Mouse (Mus musculus): Measurements from ENCODE around the gene B830017H08Rik. TPM values are rescaled to one million over a fixed set of nuclear protein-coding genes. Genes with fewer than 3 reads are reported as not detected.

Gene B830017H08Rik
- polyA plus RNA-seq, 1 experiment from 2014 or later: 0.56 TPM

DNA sequence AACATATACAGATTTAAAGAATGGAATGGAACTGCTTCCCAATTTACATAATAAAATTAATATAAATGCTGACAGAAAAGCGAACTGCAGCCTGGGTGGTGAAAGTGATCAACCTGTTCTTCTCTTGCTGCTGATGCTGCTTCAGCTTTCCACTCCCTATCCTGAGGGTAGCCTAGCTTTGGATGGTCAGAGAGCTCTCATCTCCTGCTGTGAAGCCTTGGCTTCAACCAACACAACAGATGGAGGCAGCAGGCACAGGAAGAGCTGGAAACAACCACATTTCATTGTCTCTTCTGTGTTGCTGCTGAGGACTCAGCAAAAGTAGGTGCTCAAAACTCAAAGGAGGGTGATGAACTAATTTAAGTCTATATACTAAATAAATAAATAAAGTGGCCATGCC lies 18.9 kb downstream of the B830017H08Rik start:
- no peak for ATAC-seq (ENCODE audit: insufficient number of reproducible peaks, insufficient read depth, low FRiP score, low TSS enrichment, low read depth)
- H3K4me2 ChIP-seq: no peak overlapping the region
- no peak overlapping the region for H3K4me3 ChIP-seq (replicated peaks)
- H3K36me3 ChIP-seq: peaks cover 90% of the 10 kb centered on the region
- H3K9ac ChIP-seq (replicated peaks): no peak overlapping the region
- no peaks in the 10 kb centered on the region for H3K27me3 ChIP-seq
- no peak overlapping the region for H3K27ac ChIP-seq
- H3K9me3 ChIP-seq: no peaks in the 10 kb centered on the region
- WGBS: 100% methylated on average over 1 of the region's 1 CpGs
- no peaks in the 10 kb centered on the region for H3K4me1 ChIP-seq (replicated peaks)

DNA sequence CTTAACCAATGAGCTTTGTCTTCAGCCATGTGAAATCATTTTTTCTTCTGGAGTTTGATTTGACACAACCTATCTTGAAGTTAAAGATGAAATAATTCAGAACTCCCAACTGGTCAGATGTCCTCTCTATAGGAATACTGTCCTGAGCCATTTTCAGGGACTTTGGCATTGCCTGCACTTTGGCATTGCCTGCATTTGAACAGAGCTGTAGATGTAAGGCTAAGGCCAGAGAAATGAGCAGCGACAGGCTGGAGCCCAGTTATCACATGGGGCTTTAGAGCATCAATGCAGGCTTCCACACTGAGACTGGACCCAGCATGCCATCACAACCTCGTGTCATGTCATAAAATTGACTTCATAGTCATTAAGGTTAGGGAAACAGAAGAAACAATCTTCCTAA lies 20.3 kb downstream of the B830017H08Rik start:
- Histone ChIP-seq H3K36me3 (peaks cover 90% of the 10 kb centered on the region), H3K9me3 (no peaks in the 10 kb centered on the region), H3K4me3 (replicated peaks) (no peak overlapping the region), H3K9ac (replicated peaks) (no peak overlapping the region), H3K27ac (no peak overlapping the region), H3K27me3 (no peaks in the 10 kb centered on the region), H3K4me2 (no peak overlapping the region), H3K4me1 (replicated peaks) (no peaks in the 10 kb centered on the region)
- no peak for ATAC-seq (ENCODE audit: insufficient number of reproducible peaks, insufficient read depth, low FRiP score, low TSS enrichment, low read depth)
- 81% methylated on average over 2 of the region's 2 CpGs for WGBS

DNA sequence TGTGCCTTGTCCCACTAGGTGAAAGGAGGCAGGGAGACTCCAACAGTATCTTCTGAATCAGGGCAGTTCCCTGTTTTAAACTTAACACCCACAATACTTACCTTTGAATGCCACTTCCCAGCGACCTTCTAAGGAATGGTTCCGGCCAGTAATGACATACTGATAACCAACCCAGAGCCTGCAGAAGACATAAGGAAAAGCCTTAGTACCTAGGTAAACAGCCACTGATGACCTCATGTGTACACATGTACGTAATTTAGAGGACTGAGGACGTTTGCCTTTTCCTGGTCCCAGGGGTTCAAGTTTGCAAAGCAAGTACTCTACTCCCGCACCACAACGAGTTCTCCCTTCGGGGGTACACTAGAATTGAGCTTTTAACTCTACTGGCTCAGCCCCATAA lies 24.2 kb downstream of the B830017H08Rik start:
- H3K27ac ChIP-seq: no peak overlapping the region
- no peak overlapping the region for H3K9ac ChIP-seq (replicated peaks)
- H3K36me3 ChIP-seq: peaks cover 85% of the 10 kb centered on the region
- no peak overlapping the region for H3K4me3 ChIP-seq (replicated peaks)
- no peak overlapping the region for H3K4me2 ChIP-seq
- H3K9me3 ChIP-seq: no peaks in the 10 kb centered on the region
- 94% methylated on average over 7 of the region's 7 CpGs for WGBS
- H3K27me3 ChIP-seq: no peaks in the 10 kb centered on the region
- no peak for ATAC-seq (ENCODE audit: insufficient number of reproducible peaks, insufficient read depth, low FRiP score, low TSS enrichment, low read depth)
- H3K4me1 ChIP-seq (replicated peaks): no peaks in the 10 kb centered on the region

DNA sequence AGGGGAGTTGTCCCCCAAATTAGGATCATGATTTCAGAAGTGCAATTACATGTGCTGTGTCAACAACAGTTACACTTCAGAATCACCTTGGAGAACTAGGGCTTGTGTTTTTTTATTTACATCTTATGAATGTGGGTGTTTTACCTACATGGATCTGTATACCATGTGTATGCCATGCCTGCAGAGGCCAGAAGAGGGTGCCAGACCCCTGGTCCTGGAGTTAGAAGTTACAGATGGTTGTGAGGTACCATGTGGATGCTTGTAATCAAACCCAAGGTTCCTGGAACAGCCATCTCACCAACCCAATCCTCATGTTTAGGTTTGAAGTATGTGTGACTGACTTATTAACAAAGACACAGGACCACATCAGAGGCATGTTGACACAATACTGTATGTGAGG lies 25.7 kb downstream of the B830017H08Rik start:
- Histone ChIP-seq H3K4me3 (replicated peaks) (no peak overlapping the region), H3K9me3 (no peaks in the 10 kb centered on the region), H3K27ac (no peak overlapping the region), H3K4me2 (no peak overlapping the region), H3K27me3 (no peaks in the 10 kb centered on the region), H3K4me1 (replicated peaks) (no peaks in the 10 kb centered on the region), H3K9ac (replicated peaks) (no peak overlapping the region), H3K36me3 (peaks cover 80% of the 10 kb centered on the region)
- no peak for ATAC-seq (ENCODE audit: insufficient number of reproducible peaks, insufficient read depth, low FRiP score, low TSS enrichment, low read depth)

DNA sequence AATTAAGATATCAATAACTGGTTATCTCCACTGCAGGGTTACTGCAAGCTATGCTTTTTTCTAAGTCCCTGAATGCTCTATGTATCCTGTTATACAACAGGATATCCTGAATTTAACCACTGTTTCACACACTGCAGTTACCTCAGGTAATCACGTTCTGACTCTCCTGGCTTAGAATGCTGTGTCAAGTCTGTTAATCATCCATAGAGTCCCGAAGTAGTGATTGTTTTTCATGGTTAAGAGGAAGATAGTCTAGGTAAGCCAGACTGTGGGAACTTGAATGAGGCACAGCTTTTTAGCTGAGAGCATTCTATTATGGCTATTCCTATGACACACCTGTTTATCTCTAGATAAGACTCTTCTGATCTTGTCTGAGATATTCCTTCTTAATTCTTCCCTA lies 32.4 kb downstream of the B830017H08Rik start:
- no peak overlapping the region for H3K4me3 ChIP-seq (replicated peaks)
- H3K4me2 ChIP-seq: no peak overlapping the region
- H3K27ac ChIP-seq: no peak overlapping the region
- no peaks in the 10 kb centered on the region for H3K9me3 ChIP-seq
- peaks cover 57% of the 10 kb centered on the region for H3K36me3 ChIP-seq
- H3K4me1 ChIP-seq (replicated peaks): no peaks in the 10 kb centered on the region
- ATAC-seq (ENCODE audit: insufficient number of reproducible peaks, insufficient read depth, low FRiP score, low TSS enrichment, low read depth): no peak
- no peak overlapping the region for H3K9ac ChIP-seq (replicated peaks)
- 88% methylated on average over 2 of the region's 2 CpGs for WGBS
- H3K27me3 ChIP-seq: no peaks in the 10 kb centered on the region

DNA sequence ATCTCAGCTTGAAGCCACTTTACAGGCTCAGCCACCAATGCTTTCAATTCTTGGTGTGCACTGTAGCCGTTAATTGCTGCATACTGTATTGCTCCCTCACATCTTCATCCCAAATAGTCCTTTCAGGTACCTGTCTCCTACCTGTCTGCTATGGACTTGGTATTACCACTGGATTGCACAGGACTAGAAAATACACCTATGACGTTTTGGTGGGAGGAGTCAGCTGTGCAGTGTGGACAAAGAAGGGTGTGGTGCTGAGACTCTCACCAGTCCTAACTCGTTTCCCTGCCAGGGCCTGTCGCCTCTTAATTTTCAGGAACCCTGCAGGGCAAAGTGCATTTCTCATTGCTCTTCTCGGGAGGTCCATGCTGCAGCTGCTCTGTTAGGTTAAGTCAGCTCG lies 32.8 kb downstream of the B830017H08Rik start:
- no peaks in the 10 kb centered on the region for H3K9me3 ChIP-seq
- H3K27me3 ChIP-seq: no peaks in the 10 kb centered on the region
- WGBS: 54% methylated on average over 6 of the region's 6 CpGs
- no peak overlapping the region for H3K4me3 ChIP-seq (replicated peaks)
- no peak overlapping the region for H3K27ac ChIP-seq
- H3K4me2 ChIP-seq: no peak overlapping the region
- H3K4me1 ChIP-seq (replicated peaks): no peaks in the 10 kb centered on the region
- peaks cover 57% of the 10 kb centered on the region for H3K36me3 ChIP-seq
- no peak overlapping the region for H3K9ac ChIP-seq (replicated peaks)
- no peak for ATAC-seq (ENCODE audit: insufficient number of reproducible peaks, insufficient read depth, low FRiP score, low TSS enrichment, low read depth)

DNA sequence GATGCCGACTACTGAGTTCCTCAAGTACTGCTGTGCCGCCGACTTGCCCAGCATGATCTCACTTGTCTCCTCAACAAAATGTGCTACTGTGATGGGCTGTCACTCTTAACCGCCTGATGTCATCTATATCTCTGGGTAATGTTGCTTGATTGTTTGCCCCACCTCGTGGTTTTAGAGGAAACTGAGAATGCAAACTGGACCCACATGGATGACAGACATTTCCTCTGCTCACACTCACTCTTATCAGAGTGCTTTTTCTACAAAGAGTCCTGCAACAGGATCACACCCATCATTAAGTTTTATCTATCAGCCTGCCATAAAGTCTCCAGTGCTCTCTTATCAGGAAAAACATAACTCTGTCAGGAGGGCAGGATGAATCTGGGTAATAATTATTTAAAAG lies 38.3 kb downstream of the B830017H08Rik start:
- Histone ChIP-seq H3K4me1 (replicated peaks) (no peaks in the 10 kb centered on the region), H3K36me3 (peaks cover 59% of the 10 kb centered on the region), H3K4me2 (no peak overlapping the region), H3K27ac (no peak overlapping the region), H3K9ac (replicated peaks) (no peak overlapping the region), H3K4me3 (replicated peaks) (no peak overlapping the region), H3K9me3 (no peaks in the 10 kb centered on the region), H3K27me3 (no peaks in the 10 kb centered on the region)
- ATAC-seq (ENCODE audit: insufficient number of reproducible peaks, insufficient read depth, low FRiP score, low TSS enrichment, low read depth): no peak
- 89% methylated on average over 5 of the region's 5 CpGs for WGBS

DNA sequence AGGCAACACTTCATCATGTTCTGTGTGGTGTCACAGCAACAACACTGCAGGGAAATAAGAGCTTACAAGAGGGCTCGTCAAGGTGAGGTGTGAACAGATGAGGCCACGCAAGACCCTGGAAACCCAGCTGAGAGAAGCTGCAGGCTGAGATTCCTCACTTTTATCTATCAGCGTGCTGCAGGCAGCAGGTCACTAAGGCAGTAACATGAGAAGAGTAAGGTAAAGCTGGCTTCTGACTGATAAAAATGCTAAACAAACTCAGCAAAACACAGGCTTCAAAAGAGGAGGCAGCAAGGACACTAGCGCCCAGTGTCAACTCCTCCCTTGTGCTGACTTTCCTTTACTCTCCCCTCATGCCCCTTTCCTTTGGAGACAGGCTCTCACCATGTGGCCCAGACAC lies 40.1 kb downstream of the B830017H08Rik start:
- H3K4me3 ChIP-seq (replicated peaks): no peak overlapping the region
- H3K9me3 ChIP-seq: no peaks in the 10 kb centered on the region
- peaks cover 65% of the 10 kb centered on the region for H3K36me3 ChIP-seq
- no peak overlapping the region for H3K9ac ChIP-seq (replicated peaks)
- no peaks in the 10 kb centered on the region for H3K27me3 ChIP-seq
- no peak for ATAC-seq (ENCODE audit: insufficient number of reproducible peaks, insufficient read depth, low FRiP score, low TSS enrichment, low read depth)
- H3K27ac ChIP-seq: no peak overlapping the region
- WGBS: 49% methylated on average over 4 of the region's 4 CpGs
- H3K4me1 ChIP-seq (replicated peaks): no peaks in the 10 kb centered on the region
- no peak overlapping the region for H3K4me2 ChIP-seq

DNA sequence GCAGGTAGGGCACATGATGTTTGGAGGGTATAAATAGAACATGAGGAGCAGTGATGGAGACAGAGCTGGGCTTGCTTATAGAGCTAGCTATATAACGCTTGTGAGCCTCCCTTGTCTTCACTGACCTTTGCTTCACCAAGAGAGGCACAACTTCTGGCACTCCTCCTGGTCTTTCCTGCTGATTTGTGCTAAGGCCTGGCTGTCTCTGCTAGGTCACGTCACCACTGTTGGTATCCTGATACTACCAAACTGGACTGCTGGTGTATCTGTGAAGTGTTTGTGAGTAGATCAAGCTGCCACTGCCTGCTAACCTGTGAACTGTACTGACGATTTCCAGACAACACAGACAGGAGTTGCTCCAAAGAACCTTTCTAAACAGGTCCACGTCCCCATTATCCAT lies 42.3 kb downstream of the B830017H08Rik start:
- H3K27me3 ChIP-seq: no peaks in the 10 kb centered on the region
- no peak overlapping the region for H3K4me2 ChIP-seq
- no peak for ATAC-seq (ENCODE audit: insufficient number of reproducible peaks, insufficient read depth, low FRiP score, low TSS enrichment, low read depth)
- no peak overlapping the region for H3K4me3 ChIP-seq (replicated peaks)
- 80% methylated on average over 4 of the region's 4 CpGs for WGBS
- no peak overlapping the region for H3K9ac ChIP-seq (replicated peaks)
- H3K9me3 ChIP-seq: peaks cover 3% of the 10 kb centered on the region; the same call in 1 of the 2 replicates
- H3K27ac ChIP-seq: no peak overlapping the region
- peaks cover 60% of the 10 kb centered on the region for H3K36me3 ChIP-seq
- H3K4me1 ChIP-seq (replicated peaks): no peaks in the 10 kb centered on the region

DNA sequence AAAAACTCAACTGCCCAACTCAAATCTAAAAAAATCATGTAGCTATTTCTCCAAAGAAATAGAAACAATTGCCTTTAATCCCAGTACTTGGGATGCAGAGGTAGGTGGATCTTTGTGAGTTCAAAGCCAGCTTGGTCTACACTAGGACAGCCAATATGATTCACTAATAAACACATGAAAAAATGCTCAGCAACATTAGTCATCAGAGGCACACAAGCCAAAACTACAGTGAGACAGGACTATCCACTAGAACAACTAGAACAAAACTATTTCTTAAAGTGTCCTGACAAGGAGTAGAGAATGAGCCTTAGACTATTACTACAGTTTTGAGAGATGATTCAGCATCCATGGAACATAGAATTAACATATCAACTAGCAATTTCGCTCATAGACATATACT lies 43.2 kb downstream of the B830017H08Rik start:
- H3K4me1 ChIP-seq (replicated peaks): no peaks in the 10 kb centered on the region
- H3K36me3 ChIP-seq: peaks cover 53% of the 10 kb centered on the region
- no peak overlapping the region for H3K27ac ChIP-seq
- 96% methylated on average over 1 of the region's 1 CpGs for WGBS
- H3K9ac ChIP-seq (replicated peaks): no peak overlapping the region
- no peaks in the 10 kb centered on the region for H3K27me3 ChIP-seq
- peaks cover 3% of the 10 kb centered on the region; the same call in 1 of the 2 replicates for H3K9me3 ChIP-seq
- no peak overlapping the region for H3K4me3 ChIP-seq (replicated peaks)
- H3K4me2 ChIP-seq: no peak overlapping the region
- ATAC-seq (ENCODE audit: insufficient number of reproducible peaks, insufficient read depth, low FRiP score, low TSS enrichment, low read depth): no peak

DNA sequence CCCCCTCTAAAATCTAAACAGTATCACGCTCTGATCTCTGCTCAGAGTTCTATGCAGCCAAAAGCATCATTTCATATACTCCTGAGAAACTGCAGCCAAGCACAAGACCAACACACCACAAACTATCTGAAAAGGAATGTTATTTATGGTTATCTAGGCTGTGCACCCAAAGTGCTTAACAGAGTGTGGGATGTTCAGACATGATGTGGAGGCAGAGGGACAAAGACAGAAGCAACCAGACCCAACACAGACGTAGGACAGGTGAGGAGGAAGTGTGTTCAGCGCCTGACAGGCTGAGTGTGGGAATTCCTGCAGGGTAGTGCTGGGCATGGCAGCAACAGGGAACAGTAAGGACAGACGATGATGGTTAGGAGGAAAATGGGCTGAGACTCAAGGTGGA lies 46.6 kb downstream of the B830017H08Rik start:
- no peak overlapping the region for H3K4me2 ChIP-seq
- WGBS: 95% methylated on average over 4 of the region's 4 CpGs
- H3K9ac ChIP-seq (replicated peaks): no peak overlapping the region
- peaks cover 4% of the 10 kb centered on the region; the same call in 1 of the 2 replicates for H3K4me1 ChIP-seq (replicated peaks)
- peaks cover 3% of the 10 kb centered on the region; the same call in 1 of the 2 replicates for H3K9me3 ChIP-seq
- H3K27me3 ChIP-seq: no peaks in the 10 kb centered on the region
- H3K4me3 ChIP-seq (replicated peaks): no peak overlapping the region
- peaks cover 56% of the 10 kb centered on the region for H3K36me3 ChIP-seq
- ATAC-seq (ENCODE audit: insufficient number of reproducible peaks, insufficient read depth, low FRiP score, low TSS enrichment, low read depth): no peak
- no peak overlapping the region for H3K27ac ChIP-seq

DNA sequence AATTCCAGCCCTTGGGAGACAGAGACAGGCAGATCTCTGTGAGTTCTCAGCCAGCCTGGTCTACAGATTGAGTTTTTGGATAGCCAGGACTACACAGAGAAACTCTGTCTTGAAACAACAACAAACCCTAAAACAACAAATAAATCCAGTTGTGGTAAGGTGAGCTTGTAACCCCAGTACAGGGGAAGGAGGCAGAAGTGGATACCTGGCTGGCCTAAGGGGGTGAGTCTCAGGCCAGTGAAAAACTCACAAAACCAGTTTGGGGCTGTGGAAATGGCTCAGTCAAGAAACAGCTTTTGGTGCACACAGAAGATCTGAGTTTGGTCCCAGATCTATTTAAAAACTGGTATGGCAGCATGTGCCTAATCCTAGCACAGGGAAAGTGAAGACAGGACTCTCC lies 49.3 kb downstream of the B830017H08Rik start:
- H3K27ac ChIP-seq: no peak overlapping the region
- ATAC-seq (ENCODE audit: insufficient number of reproducible peaks, insufficient read depth, low FRiP score, low TSS enrichment, low read depth): no peak
- no peaks in the 10 kb centered on the region for H3K27me3 ChIP-seq
- H3K9ac ChIP-seq (replicated peaks): no peak overlapping the region
- no peak overlapping the region for H3K4me2 ChIP-seq
- peaks cover 59% of the 10 kb centered on the region for H3K36me3 ChIP-seq
- H3K4me3 ChIP-seq (replicated peaks): no peak overlapping the region
- peaks cover 3% of the 10 kb centered on the region; the same call in 1 of the 2 replicates for H3K9me3 ChIP-seq
- peaks cover 9% of the 10 kb centered on the region; the same call in 1 of the 2 replicates for H3K4me1 ChIP-seq (replicated peaks)

All from limb, embryonic 12.5 days (tissue).